Mouse (Mus musculus) CH12.LX (cell line): Measurements from ENCODE around the gene Dscam. TPM values are rescaled to one million over a fixed set of nuclear protein-coding genes. Genes with fewer than 3 reads are reported as not detected.

Experiments
- DNase-seq: peaks from one replicate; pipeline ENCODE4 v3.0.0-alpha.2; 2013; ENCODE audit errors: extremely low read depth
- H3K27ac ChIP-seq: 2 replicates; pipeline ENCODE4 v1.5.1; 2012; ENCODE audit warnings: low read depth, mild to moderate bottlenecking, control low read depth, moderate library complexity; ENCODE audit not compliant: insufficient read depth
- H3K27me3 ChIP-seq: replicated peaks from 2 replicates; pipeline ENCODE3; 2012; ENCODE audit warnings: inconsistent platforms
- H3K36me3 ChIP-seq, 2 experiments: replicated peaks in 1 of 2; 2 replicates each; pipeline versions ENCODE3 to v1.6.1; 2012; ENCODE audit warnings: inconsistent platforms in 1 of 2, low read length in 1 of 2, mild to moderate bottlenecking in 1 of 2, mixed read lengths in 1 of 2, moderate library complexity in 1 of 2; ENCODE audit not compliant: control insufficient read depth in 1 of 2, insufficient read depth in 1 of 2
- H3K4me1 ChIP-seq, 2 experiments: 2 replicates each; pipeline ENCODE4 v1.6.1; 2012; ENCODE audit warnings: inconsistent platforms in 1 of 2, moderate library complexity in 1 of 2; ENCODE audit not compliant: insufficient read depth in 2 of 2, control insufficient read depth in 1 of 2
- H3K4me2 ChIP-seq: 2 replicates; pipeline ENCODE4 v1.6.1; 2012; ENCODE audit warnings: low read depth, mild to moderate bottlenecking, control low read depth; ENCODE audit not compliant: poor library complexity, insufficient read depth, severe bottlenecking
- H3K4me3 ChIP-seq, 3 experiments: fragments of 150-350 bp in 1 of 3; sonication (generic) in 1 of 3; replicated peaks in 1 of 3; 2 replicates each; pipeline versions ENCODE3 to v1.5.1; 2011 to 2012; ENCODE audit warnings: low read depth in 2 of 3, low read length in 2 of 3, mild to moderate bottlenecking in 2 of 3, moderate library complexity in 2 of 3, control low read depth in 1 of 3, improper control_type of control experiment in 1 of 3, inconsistent platforms in 1 of 3, mixed read lengths in 1 of 3; ENCODE audit not compliant: poor library complexity in 1 of 3
- H3K79me2 ChIP-seq: replicated peaks from 2 replicates; pipeline ENCODE4 v1.6.1; 2012; ENCODE audit warnings: mild to moderate bottlenecking, moderate library complexity; ENCODE audit not compliant: control insufficient read depth, poor library complexity, insufficient read depth, severe bottlenecking; ENCODE audit errors: extremely low read depth
- H3K9ac ChIP-seq: 2 replicates; pipeline ENCODE4 v1.6.1; 2012; ENCODE audit warnings: low read depth, mild to moderate bottlenecking, control low read depth, moderate library complexity; ENCODE audit not compliant: insufficient read depth
- H3K9me3 ChIP-seq: replicated peaks from 2 replicates; pipeline ENCODE3; 2012; ENCODE audit warnings: low read length, inconsistent platforms, mixed read lengths
- BHLHE40 ChIP-seq: IDR thresholded peaks from 2 replicates; pipeline ENCODE4 v1.6.1; 2011; ENCODE audit warnings: mild to moderate bottlenecking, low read depth, low read length, improper control_type of control experiment
- CHD1 ChIP-seq: IDR thresholded peaks from 2 replicates; pipeline ENCODE4 v1.6.1; 2012; ENCODE audit warnings: low read depth, low read length, improper control_type of control experiment, inconsistent platforms
- CTCF ChIP-seq, 2 experiments: IDR thresholded peaks in 1 of 2; conservative IDR thresholded peaks in 1 of 2; 2 replicates each; pipeline ENCODE4 v1.5.1; 2011 to 2012; ENCODE audit warnings: low read depth in 2 of 2, low read length in 2 of 2, improper control_type of control experiment in 1 of 2, inconsistent platforms in 1 of 2, mild to moderate bottlenecking in 1 of 2, moderate library complexity in 1 of 2
- E2F4 ChIP-seq: IDR thresholded peaks from 2 replicates; pipeline ENCODE4 v1.6.1; 2011; ENCODE audit warnings: low read depth, low read length, improper control_type of control experiment; ENCODE audit not compliant: insufficient replicate concordance
- ELF1 ChIP-seq: IDR thresholded peaks from 2 replicates; pipeline ENCODE4 v1.6.1; 2014; ENCODE audit warnings: low read depth, mild to moderate bottlenecking, inconsistent platforms, low read length, improper control_type of control experiment
- EP300 ChIP-seq: IDR thresholded peaks from 2 replicates; pipeline ENCODE4 v1.6.1; 2011; ENCODE audit warnings: low read length, improper control_type of control experiment
- HCFC1 ChIP-seq: IDR thresholded peaks from 2 replicates; pipeline ENCODE4 v1.6.1; 2012; ENCODE audit warnings: low read depth, mild to moderate bottlenecking, inconsistent platforms, low read length, improper control_type of control experiment
- JUN ChIP-seq: IDR thresholded peaks from 2 replicates; pipeline ENCODE4 v1.6.1; 2011; ENCODE audit warnings: low read depth, mild to moderate bottlenecking, low read length, improper control_type of control experiment, moderate library complexity; ENCODE audit not compliant: insufficient read depth
- KAT2A ChIP-seq: IDR thresholded peaks from 2 replicates; pipeline ENCODE4 v1.6.1; 2012; ENCODE audit warnings: low read length, improper control_type of control experiment, inconsistent platforms; ENCODE audit not compliant: insufficient replicate concordance
- MAX ChIP-seq: IDR thresholded peaks from 2 replicates; pipeline ENCODE4 v1.6.1; 2011; ENCODE audit warnings: low read length, improper control_type of control experiment
- MEF2A ChIP-seq: IDR thresholded peaks from 2 replicates; pipeline ENCODE4 v1.6.1; 2014; ENCODE audit warnings: low read depth, mild to moderate bottlenecking, inconsistent platforms, low read length, improper control_type of control experiment, borderline replicate concordance
- PAX5 ChIP-seq: IDR thresholded peaks from 2 replicates; pipeline ENCODE4 v1.6.1; 2012; ENCODE audit warnings: low read length, inconsistent platforms, mixed read lengths
- POLR2A ChIP-seq: IDR thresholded peaks from 2 replicates; pipeline ENCODE4 v1.6.1; 2011; ENCODE audit warnings: low read depth, mild to moderate bottlenecking, improper control_type of control experiment, low read length
- POLR2AphosphoS2 ChIP-seq: IDR thresholded peaks from 2 replicates; pipeline ENCODE4 v1.6.1; 2011; ENCODE audit warnings: low read depth, low read length, improper control_type of control experiment
- RAD21 ChIP-seq: IDR thresholded peaks from 2 replicates; pipeline ENCODE4 v1.6.1; 2011; ENCODE audit warnings: low read depth, mild to moderate bottlenecking, low read length, improper control_type of control experiment, moderate library complexity
- SIN3A ChIP-seq: IDR thresholded peaks from 2 replicates; pipeline ENCODE4 v1.6.1; 2012; ENCODE audit warnings: low read length, improper control_type of control experiment, inconsistent platforms
- SMC3 ChIP-seq: IDR thresholded peaks from 2 replicates; pipeline ENCODE4 v1.6.1; 2011; ENCODE audit warnings: low read depth, low read length, improper control_type of control experiment
- TCF12 ChIP-seq: IDR thresholded peaks from 2 replicates; pipeline ENCODE4 v1.6.1; 2014; ENCODE audit warnings: low read depth, mild to moderate bottlenecking, inconsistent platforms, low read length, improper control_type of control experiment
- USF1 ChIP-seq: IDR thresholded peaks from 2 replicates; pipeline ENCODE4 v1.6.1; 2014; ENCODE audit warnings: low read depth, mild to moderate bottlenecking, inconsistent platforms, low read length, improper control_type of control experiment
- ZC3H11A ChIP-seq: IDR thresholded peaks from 2 replicates; pipeline ENCODE4 v1.6.1; 2012; ENCODE audit warnings: low read depth, mild to moderate bottlenecking, inconsistent platforms, low read length, improper control_type of control experiment
- ZMIZ1 ChIP-seq: IDR thresholded peaks from 2 replicates; pipeline ENCODE4 v1.6.1; 2012; ENCODE audit warnings: low read depth, mild to moderate bottlenecking, inconsistent platforms, low read length, improper control_type of control experiment
- dilution Hi-C: fragments of 300-500 bp; cut with MboI; formaldehyde crosslinking; loops from 2 replicates; pipeline ENCODE4 v1.14.3; 2020; ENCODE audit warnings: low sequenced_read_pairs; ENCODE audit not compliant: extremely low pct_unique_long_range_greater_than_20kb, extremely low pct_ligation_motif_present
- in situ Hi-C: fragments of 300-500 bp; cut with MboI; formaldehyde crosslinking; loops from 3 replicates; pipeline ENCODE4 v1.14.3; 2019; ENCODE audit warnings: low sequenced_read_pairs, low pct_ligation_motif_present, low pct_unique_long_range_greater_than_20kb, mixed read lengths
- polyA plus RNA-seq: library from polyadenylated mRNA; unstranded; fragments of >175 nt; gene quantifications from 2 replicates; pipeline ENCODE4 v1.2.1, GENCODE M21; 2012; ENCODE audit warnings: low read depth; ENCODE audit not compliant: insufficient read length
- total RNA-seq, 2 experiments: library from RNA; depleted of rRNA; stranded (reverse); fragments of 300-350 nt in 1 of 2; fragments of >200 nt in 1 of 2; gene quantifications; 2 replicates each; pipeline ENCODE4 v1.2.3; 2012 to 2014

Gene Dscam
- total and polyA plus RNA-seq, 3 experiments: under 0.01 to 0.39 (median 0.12) TPM

DNA sequence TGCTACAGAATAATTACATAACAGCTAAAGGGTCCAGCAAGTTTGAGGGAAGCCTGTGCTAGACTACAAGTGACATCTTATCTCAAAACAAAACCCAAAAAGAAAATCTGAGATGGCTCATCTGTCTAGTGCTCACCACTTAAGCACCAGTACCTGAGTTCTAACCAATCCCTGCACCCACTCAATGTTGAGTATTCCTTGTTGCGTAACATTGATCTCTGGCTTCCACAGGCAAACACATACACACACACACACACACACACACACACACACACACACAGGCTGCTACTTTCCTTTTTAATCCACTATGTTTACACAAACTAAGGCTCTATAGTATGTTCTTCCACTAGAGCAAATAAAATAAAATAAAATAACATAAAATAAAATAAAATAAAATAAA lies 96.7 kb downstream of the Dscam start:
- in situ Hi-C loops: no loop called here
- TF ChIP-seq POLR2A (no peak), EP300 (no peak), USF1 (no peak), ELF1 (no peak), POLR2AphosphoS2 (no peak), JUN (no peak), BHLHE40 (no peak), SMC3 (no peak), ZC3H11A (no peak), KAT2A (no peak), CHD1 (no peak), HCFC1 (no peak), CTCF (conservative IDR thresholded peaks at IDR 0.05 in 1 of 2, IDR thresholded peaks at IDR 0.05 in 1 of 2; ENCODE audit: low read depth in 2 of 2, low read length in 2 of 2) (no peak), MEF2A (no peak), SIN3A (no peak), E2F4 (no peak), TCF12 (no peak)
- Histone ChIP-seq H3K27me3 (no peaks in the 10 kb centered on the region), H3K4me2 (no peak overlapping the region), H3K4me1 (peaks cover 5 to 49% of the 10 kb centered on the region in 2 experiments; a peak in 3 of 4 replicates), H3K9ac (no peak overlapping the region), H3K27ac (no peak overlapping the region), H3K36me3 (no peaks in the 10 kb centered on the region), H3K9me3 (no peaks in the 10 kb centered on the region), H3K79me2 (no peaks in the 10 kb centered on the region), H3K4me3 (no peak overlapping the region)
- peak; percentile 16 for DNase-seq
- dilution Hi-C loops: no loop called here

DNA sequence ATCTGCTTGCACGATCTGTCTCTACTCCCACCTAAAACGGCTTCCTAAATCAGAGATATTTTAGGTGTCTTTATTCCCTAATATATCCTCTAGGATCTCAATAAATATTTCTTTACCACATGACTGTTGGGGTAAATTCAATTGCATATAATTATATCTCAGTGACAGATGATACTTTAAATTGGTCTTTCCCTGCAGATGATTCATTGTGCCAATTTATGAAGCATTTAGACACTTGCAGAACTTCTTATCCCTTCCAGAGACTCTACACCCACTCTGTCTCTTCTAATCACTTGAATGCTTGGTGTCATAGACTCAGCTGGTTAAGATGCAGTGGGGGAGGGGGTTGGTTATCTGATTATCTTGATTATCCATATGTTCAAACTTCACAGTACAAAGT lies 97.9 kb downstream of the Dscam start:
- no peaks in the 10 kb centered on the region for H3K36me3 ChIP-seq
- no peaks in the 10 kb centered on the region for H3K27me3 ChIP-seq
- dilution Hi-C loops: no loop called here
- no peaks in the 10 kb centered on the region for H3K79me2 ChIP-seq
- in situ Hi-C loops: no loop called here
- H3K27ac ChIP-seq: no peak overlapping the region
- no peak overlapping the region for H3K4me3 ChIP-seq
- no peak overlapping the region for H3K9ac ChIP-seq
- TF ChIP-seq CHD1 (no peak), MAX (no peak), PAX5 (no peak), ZMIZ1 (no peak), KAT2A (no peak), RAD21 (no peak)
- H3K9me3 ChIP-seq: no peaks in the 10 kb centered on the region
- H3K4me1 ChIP-seq: peaks cover 5 to 49% of the 10 kb centered on the region in 2 experiments; a peak in 3 of 4 replicates
- DNase-seq: no peak
- H3K4me2 ChIP-seq: no peak overlapping the region
